Mouse (Mus musculus) cerebellum, adult 2 months (tissue): ENCODE measurements around the gene Dlg1.

Experiments
- CTCF ChIP-seq: fragments of 200-500 bp; IDR thresholded peaks from 2 replicates; pipeline ENCODE4 v1.5.1; 2011; ENCODE audit warnings: low read depth, mild to moderate bottlenecking, control low read depth, low read length, moderate library complexity, borderline replicate concordance; ENCODE audit not compliant: insufficient read depth
- POLR2A ChIP-seq: fragments of 200-500 bp; IDR thresholded peaks from 2 replicates; pipeline ENCODE4 v1.6.1; 2011; ENCODE audit warnings: low read length, control low read depth, borderline replicate concordance; ENCODE audit not compliant: insufficient read depth

DNA sequence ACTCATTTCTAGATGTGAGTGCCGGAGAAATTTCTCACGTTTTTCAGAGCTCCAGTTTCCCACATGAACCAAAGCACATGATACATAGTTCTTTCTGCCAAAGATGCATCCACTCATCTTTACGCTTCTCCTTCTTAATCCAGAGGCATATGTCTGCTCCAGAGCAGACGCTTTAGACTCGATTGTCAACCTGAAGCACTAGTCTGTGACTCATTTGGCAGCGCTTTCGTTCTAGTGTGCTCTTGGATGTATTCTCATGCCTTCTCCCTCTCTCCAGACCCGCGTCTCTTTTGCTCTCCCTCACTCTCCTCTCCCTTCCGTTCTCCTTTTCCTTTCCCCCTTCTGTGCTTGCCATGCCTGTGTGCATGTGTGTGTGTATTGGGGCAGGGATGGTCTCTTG, 112.7 kb downstream of the Dlg1 start:
- no peak for TF ChIP-seq POLR2A
- no peak for TF ChIP-seq CTCF
